Mouse (Mus musculus) lung, embryonic 14.5 days (tissue): ENCODE data around the gene Cda. TPM values are rescaled to one million over a fixed set of nuclear protein-coding genes. Genes with fewer than 3 reads are reported as not detected.

Experiments used
- ATAC-seq: fragments of 200-750 bp; cut with Nextera tagmentation; 2 replicates; pipeline ENCODE4 v1.8.0; 2017; ENCODE audit warnings: mild to moderate bottlenecking, moderate TSS enrichment, moderate library complexity; ENCODE audit not compliant: insufficient read depth
- DNase-seq: peaks from one replicate; pipeline ENCODE4 v3.0.0-alpha.2; 2015
- H3K27ac ChIP-seq: fragments of 300-500 bp; sonication (generic); 2 replicates; pipeline ENCODE4 v1.5.1; 2014; ENCODE audit warnings: low read depth, mild to moderate bottlenecking, moderate library complexity
- H3K27me3 ChIP-seq: fragments of 300-500 bp; sonication (generic); 2 replicates; pipeline ENCODE4 v1.6.1; 2014; ENCODE audit warnings: low read length, control low read depth; ENCODE audit not compliant: insufficient read depth
- H3K36me3 ChIP-seq: fragments of 300-500 bp; sonication (generic); 2 replicates; pipeline ENCODE4 v1.6.1; 2014; ENCODE audit warnings: control low read depth; ENCODE audit not compliant: insufficient read depth
- H3K4me1 ChIP-seq: fragments of 300-500 bp; sonication (generic); 2 replicates; pipeline ENCODE4 v1.6.1; 2014; ENCODE audit warnings: antibody characterized with exemption, control low read depth; ENCODE audit not compliant: insufficient read depth
- H3K4me2 ChIP-seq: fragments of 300-500 bp; sonication (generic); 2 replicates; pipeline ENCODE4 v1.6.1; 2014; ENCODE audit warnings: mild to moderate bottlenecking
- H3K4me3 ChIP-seq: fragments of 300-500 bp; sonication (generic); 2 replicates; pipeline ENCODE4 v1.5.1; 2014; ENCODE audit warnings: low read depth, low read length
- H3K9ac ChIP-seq: fragments of 300-500 bp; sonication (generic); 2 replicates; pipeline ENCODE4 v1.6.1; 2014
- H3K9me3 ChIP-seq: fragments of 300-500 bp; sonication (generic); 2 replicates; pipeline ENCODE4 v1.6.1; 2016; ENCODE audit warnings: low read depth, low read length, control low read depth
- CTCF ChIP-seq: IDR thresholded peaks from 2 replicates; pipeline ENCODE4 v1.5.1; 2016; ENCODE audit warnings: antibody characterized with exemption, low read depth
- WGBS: fragments of 180-500 bp; shearing (Covaris S2); extraction: QIAGEN DNeasy Blood & Tissue Kit; methylation state at CpG from one replicate; pipeline ENCODE4 v1.1.7; 2014; 5-methylcytosine and 5-hydroxymethylcytosine counted together
- polyA plus RNA-seq: library from polyadenylated mRNA; unstranded; fragments of >200 nt; fragmentation: Nextera tagmentation; extraction: Ambion mirVana; gene quantifications from 2 replicates; pipeline ENCODE4 v1.2.1, GENCODE M21; 2014

The Cda gene
- polyA plus RNA-seq, 1 experiment from 2014 or later: 24.1 TPM

GRCm38 (mm10) chr4:138383789-138384188 is 16.0 kb upstream of the Cda start:
- Histone ChIP-seq H3K36me3 (no peaks in the 10 kb centered on the region), H3K4me1 (no peaks in the 10 kb centered on the region), H3K9me3 (no peaks in the 10 kb centered on the region), H3K9ac (no peak overlapping the region), H3K27ac (no peak overlapping the region), H3K4me2 (no peak overlapping the region), H3K27me3 (no peaks in the 10 kb centered on the region), H3K4me3 (no peak overlapping the region)
- ATAC-seq (no peak), DNase-seq (no peak)
- 50% methylated on average over 4 of the region's 4 CpGs for WGBS
- no peak for TF ChIP-seq CTCF

- Histone ChIP-seq H3K27me3 (no peaks in the 10 kb centered on the region), H3K4me3 (no peak overlapping the region), H3K36me3 (no peaks in the 10 kb centered on the region), H3K9me3 (no peaks in the 10 kb centered on the region), H3K4me2 (no peak overlapping the region), H3K9ac (no peak overlapping the region), H3K4me1 (no peaks in the 10 kb centered on the region), H3K27ac (no peak overlapping the region)
- ATAC-seq (no peak), DNase-seq (no peak)
- WGBS: 73% methylated on average over 6 of the region's 6 CpGs
- peak; percentile 40 for TF ChIP-seq CTCF
Measured at GRCm38 (mm10) chr4:138382462-138382861, 14.7 kb upstream of the Cda start.

- Histone ChIP-seq H3K27ac (no peak overlapping the region), H3K4me1 (no peaks in the 10 kb centered on the region), H3K9ac (no peak overlapping the region), H3K4me3 (no peak overlapping the region), H3K27me3 (no peaks in the 10 kb centered on the region), H3K9me3 (no peaks in the 10 kb centered on the region), H3K36me3 (no peaks in the 10 kb centered on the region), H3K4me2 (no peak overlapping the region)
- TF ChIP-seq CTCF: no peak
- 47% methylated on average over 10 of the region's 10 CpGs for WGBS
- no peak for DNase-seq
- ATAC-seq: no peak
Measured at GRCm38 (mm10) chr4:138380132-138380689, 12.4 kb upstream of the Cda start.

GRCm38 (mm10) chr4:138379091-138379840 is 11.5 kb upstream of the Cda start:
- H3K4me2 ChIP-seq: no peak overlapping the region
- H3K9ac ChIP-seq: no peak overlapping the region
- no peaks in the 10 kb centered on the region for H3K36me3 ChIP-seq
- H3K9me3 ChIP-seq: no peaks in the 10 kb centered on the region
- ATAC-seq (no peak), DNase-seq (peak; percentile 82)
- peak; percentile 85 for TF ChIP-seq CTCF
- H3K4me3 ChIP-seq: no peak overlapping the region
- 46% methylated on average over 14 of the region's 14 CpGs for WGBS
- no peak overlapping the region for H3K27ac ChIP-seq
- H3K4me1 ChIP-seq: no peaks in the 10 kb centered on the region
- H3K27me3 ChIP-seq: no peaks in the 10 kb centered on the region

- peak; percentile 85 for DNase-seq
- no peak for ATAC-seq
- Histone ChIP-seq H3K4me2 (no peak overlapping the region), H3K36me3 (no peaks in the 10 kb centered on the region), H3K27ac (no peak overlapping the region), H3K9ac (no peak overlapping the region), H3K4me3 (no peak overlapping the region), H3K9me3 (no peaks in the 10 kb centered on the region), H3K27me3 (no peaks in the 10 kb centered on the region), H3K4me1 (no peaks in the 10 kb centered on the region)
- 47% methylated on average over 6 of the region's 6 CpGs for WGBS
- TF ChIP-seq CTCF: no peak
Measured at GRCm38 (mm10) chr4:138377526-138377925, 9.7 kb upstream of the Cda start.

- Histone ChIP-seq H3K9me3 (no peaks in the 10 kb centered on the region), H3K4me3 (no peak overlapping the region), H3K4me1 (no peaks in the 10 kb centered on the region), H3K4me2 (no peak overlapping the region), H3K27me3 (no peaks in the 10 kb centered on the region), H3K27ac (no peak overlapping the region), H3K9ac (no peak overlapping the region), H3K36me3 (no peaks in the 10 kb centered on the region)
- 0 out of 2 replicates have a peak, but pooled peaks have one; percentile 5 for TF ChIP-seq CTCF
- 75% methylated on average over 3 of the region's 3 CpGs for WGBS
- ATAC-seq: no peak
- DNase-seq: no peak
Measured at GRCm38 (mm10) chr4:138375117-138375516, 7.3 kb upstream of the Cda start.

- ATAC-seq (no peak), DNase-seq (no peak)
- TF ChIP-seq CTCF: no peak
Measured at GRCm38 (mm10) chr4:138370996-138371516, 3.3 kb upstream of the Cda start.

More at GRCm38 (mm10) chr4:138370996-138371516, 3.3 kb upstream of the Cda start:
- Histone ChIP-seq H3K27me3 (no peaks in the 10 kb centered on the region), H3K36me3 (no peaks in the 10 kb centered on the region), H3K9ac (no peak overlapping the region), H3K4me2 (no peak overlapping the region), H3K4me3 (no peak overlapping the region), H3K9me3 (no peaks in the 10 kb centered on the region), H3K4me1 (peaks cover 6% of the 10 kb centered on the region; the same call in 1 of the 2 replicates), H3K27ac (no peak overlapping the region)
- WGBS: 71% methylated on average over 5 of the region's 5 CpGs
